Mouse (Mus musculus): ENCODE results near the gene Slc25a16. TPM values are rescaled to one million over a fixed set of nuclear protein-coding genes. Genes with fewer than 3 reads are reported as not detected.

The Slc25a16 gene
- polyA plus RNA-seq, 1 experiment from 2014 or later = 19.3 TPM

GRCm38 (mm10) chr10:62885969-62886798 lies 34.2 kb upstream of the Slc25a16 start:
- Histone ChIP-seq H3K27me3 (ENCODE audit: control insufficient read depth, insufficient read depth, low read length) (peaks cover 6% of the 10 kb centered on the region), H3K9ac (replicated peaks; ENCODE audit: low read depth, low read length) (peak overlapping the region; percentile 41), H3K36me3 (ENCODE audit: control insufficient read depth, insufficient read depth, low read length) (no peaks in the 10 kb centered on the region), H3K4me2 (ENCODE audit: low read depth, low read length) (peak overlapping the region; percentile 96), H3K4me1 (ENCODE audit: control insufficient read depth, insufficient read depth, low read length) (peaks cover 9% of the 10 kb centered on the region; the same call in 1 of the 2 replicates), H3K9me3 (ENCODE audit: control insufficient read depth, low read length) (no peaks in the 10 kb centered on the region), H3K27ac (ENCODE audit: low read depth, low read length) (no peak overlapping the region), H3K4me3 (ENCODE audit: low read depth, low read length) (peak overlapping the region; percentile 49)
- under 1% methylated on average over 38 of the region's 38 CpGs for WGBS
- peak; percentile 32 for ATAC-seq (ENCODE audit: low read depth)

GRCm38 (mm10) chr10:62886799-62887591 lies 33.4 kb upstream of the Slc25a16 start:
- Histone ChIP-seq H3K27ac (ENCODE audit: low read depth, low read length) (no peak overlapping the region), H3K36me3 (ENCODE audit: control insufficient read depth, insufficient read depth, low read length) (no peaks in the 10 kb centered on the region), H3K4me3 (ENCODE audit: low read depth, low read length) (peak overlapping the region; percentile 49), H3K9me3 (ENCODE audit: control insufficient read depth, low read length) (no peaks in the 10 kb centered on the region), H3K4me1 (ENCODE audit: control insufficient read depth, insufficient read depth, low read length) (peaks cover 9% of the 10 kb centered on the region; the same call in 1 of the 2 replicates), H3K4me2 (ENCODE audit: low read depth, low read length) (peak overlapping the region; percentile 96), H3K27me3 (ENCODE audit: control insufficient read depth, insufficient read depth, low read length) (peaks cover 6% of the 10 kb centered on the region), H3K9ac (replicated peaks; ENCODE audit: low read depth, low read length) (peak overlapping the region; percentile 41)
- peak; percentile 82 for ATAC-seq (ENCODE audit: low read depth)
- under 1% methylated on average over 55 of the region's 56 CpGs for WGBS

GRCm38 (mm10) chr10:62891025-62891424 lies 29.4 kb upstream of the Slc25a16 start:
- Histone ChIP-seq H3K36me3 (ENCODE audit: control insufficient read depth, insufficient read depth, low read length) (no peaks in the 10 kb centered on the region), H3K4me1 (ENCODE audit: control insufficient read depth, insufficient read depth, low read length) (peaks cover 6% of the 10 kb centered on the region; the same call in 1 of the 2 replicates), H3K9me3 (ENCODE audit: control insufficient read depth, low read length) (no peaks in the 10 kb centered on the region), H3K4me2 (ENCODE audit: low read depth, low read length) (no peak overlapping the region), H3K4me3 (ENCODE audit: low read depth, low read length) (no peak overlapping the region), H3K9ac (replicated peaks; ENCODE audit: low read depth, low read length) (no peak overlapping the region), H3K27ac (ENCODE audit: low read depth, low read length) (no peak overlapping the region), H3K27me3 (ENCODE audit: control insufficient read depth, insufficient read depth, low read length) (peaks cover 4% of the 10 kb centered on the region; the same call in 1 of the 2 replicates)
- WGBS = 92% methylated on average over 3 of the region's 3 CpGs
- no peak for ATAC-seq (ENCODE audit: low read depth)

GRCm38 (mm10) chr10:62892549-62893232 lies 27.7 kb upstream of the Slc25a16 start:
- WGBS = 24% methylated on average over 4 of the region's 4 CpGs
- Histone ChIP-seq H3K36me3 (ENCODE audit: control insufficient read depth, insufficient read depth, low read length) (no peaks in the 10 kb centered on the region), H3K9me3 (ENCODE audit: control insufficient read depth, low read length) (no peaks in the 10 kb centered on the region), H3K4me1 (ENCODE audit: control insufficient read depth, insufficient read depth, low read length) (no peaks in the 10 kb centered on the region), H3K9ac (replicated peaks; ENCODE audit: low read depth, low read length) (no peak overlapping the region), H3K27me3 (ENCODE audit: control insufficient read depth, insufficient read depth, low read length) (no peaks in the 10 kb centered on the region), H3K27ac (ENCODE audit: low read depth, low read length) (no peak overlapping the region), H3K4me2 (ENCODE audit: low read depth, low read length) (no peak overlapping the region), H3K4me3 (ENCODE audit: low read depth, low read length) (no peak overlapping the region)
- ATAC-seq (ENCODE audit: low read depth) = no peak

GRCm38 (mm10) chr10:62893356-62893884 lies 27.0 kb upstream of the Slc25a16 start:
- Histone ChIP-seq H3K4me1 (ENCODE audit: control insufficient read depth, insufficient read depth, low read length) (no peaks in the 10 kb centered on the region), H3K27me3 (ENCODE audit: control insufficient read depth, insufficient read depth, low read length) (no peaks in the 10 kb centered on the region), H3K27ac (ENCODE audit: low read depth, low read length) (no peak overlapping the region), H3K36me3 (ENCODE audit: control insufficient read depth, insufficient read depth, low read length) (no peaks in the 10 kb centered on the region), H3K4me2 (ENCODE audit: low read depth, low read length) (no peak overlapping the region), H3K9me3 (ENCODE audit: control insufficient read depth, low read length) (no peaks in the 10 kb centered on the region), H3K9ac (replicated peaks; ENCODE audit: low read depth, low read length) (no peak overlapping the region), H3K4me3 (ENCODE audit: low read depth, low read length) (no peak overlapping the region)
- ATAC-seq (ENCODE audit: low read depth) = no peak
- WGBS = 82% methylated on average over 6 of the region's 6 CpGs

GRCm38 (mm10) chr10:62894447-62894846 lies 26.0 kb upstream of the Slc25a16 start:
- WGBS = 75% methylated on average over 3 of the region's 3 CpGs
- Histone ChIP-seq H3K4me1 (ENCODE audit: control insufficient read depth, insufficient read depth, low read length) (no peaks in the 10 kb centered on the region), H3K9me3 (ENCODE audit: control insufficient read depth, low read length) (no peaks in the 10 kb centered on the region), H3K27me3 (ENCODE audit: control insufficient read depth, insufficient read depth, low read length) (no peaks in the 10 kb centered on the region), H3K4me3 (ENCODE audit: low read depth, low read length) (no peak overlapping the region), H3K9ac (replicated peaks; ENCODE audit: low read depth, low read length) (no peak overlapping the region), H3K27ac (ENCODE audit: low read depth, low read length) (no peak overlapping the region), H3K36me3 (ENCODE audit: control insufficient read depth, insufficient read depth, low read length) (no peaks in the 10 kb centered on the region), H3K4me2 (ENCODE audit: low read depth, low read length) (no peak overlapping the region)
- ATAC-seq (ENCODE audit: low read depth) = no peak

GRCm38 (mm10) chr10:62895386-62895785 lies 25.0 kb upstream of the Slc25a16 start:
- Histone ChIP-seq H3K36me3 (ENCODE audit: control insufficient read depth, insufficient read depth, low read length) (no peaks in the 10 kb centered on the region), H3K27me3 (ENCODE audit: control insufficient read depth, insufficient read depth, low read length) (no peaks in the 10 kb centered on the region), H3K4me2 (ENCODE audit: low read depth, low read length) (no peak overlapping the region), H3K4me1 (ENCODE audit: control insufficient read depth, insufficient read depth, low read length) (no peaks in the 10 kb centered on the region), H3K9ac (replicated peaks; ENCODE audit: low read depth, low read length) (no peak overlapping the region), H3K4me3 (ENCODE audit: low read depth, low read length) (no peak overlapping the region), H3K9me3 (ENCODE audit: control insufficient read depth, low read length) (no peaks in the 10 kb centered on the region), H3K27ac (ENCODE audit: low read depth, low read length) (no peak overlapping the region)
- 83% methylated on average over 6 of the region's 6 CpGs for WGBS
- ATAC-seq (ENCODE audit: low read depth) = no peak

- H3K4me2 ChIP-seq (ENCODE audit: low read depth, low read length) = no peak overlapping the region
- H3K9ac ChIP-seq (replicated peaks; ENCODE audit: low read depth, low read length) = no peak overlapping the region
- H3K4me3 ChIP-seq (ENCODE audit: low read depth, low read length) = no peak overlapping the region
- H3K27me3 ChIP-seq (ENCODE audit: control insufficient read depth, insufficient read depth, low read length) = no peaks in the 10 kb centered on the region
- 79% methylated on average over 4 of the region's 4 CpGs for WGBS
- H3K9me3 ChIP-seq (ENCODE audit: control insufficient read depth, low read length) = no peaks in the 10 kb centered on the region
- H3K4me1 ChIP-seq (ENCODE audit: control insufficient read depth, insufficient read depth, low read length) = no peaks in the 10 kb centered on the region
- ATAC-seq (ENCODE audit: low read depth) = no peak
- no peaks in the 10 kb centered on the region for H3K36me3 ChIP-seq (ENCODE audit: control insufficient read depth, insufficient read depth, low read length)
- H3K27ac ChIP-seq (ENCODE audit: low read depth, low read length) = no peak overlapping the region
These were observed 24.4 kb upstream of the Slc25a16 start for GRCm38 (mm10) chr10:62896035-62896434.
